Mouse (Mus musculus): ENCODE measurements around the gene Vmn2r46.
"Not testable (repeated sequence)": the region's sequence is repeated elsewhere in the genome, so short reads cannot be mapped to it uniquely, and the experiment has no call there.

Vmn2r46 gene

GRCm38 (mm10) chr7:9770471-9770870, at the start of gene Vmn2r46:
Gene Vmn2r46 (minus strand): TSS chr7:9770571.
- not testable (repeated sequence) for DNase-seq (ENCODE audit: low read depth, low spot score)
